Comparison of ENCODE assay signal across 23 mouse cellular contexts in genomic region chr2:103051937-103052893, GRCm38 (mm10). TPM values are rescaled to one million over a fixed set of nuclear protein-coding genes. Genes with fewer than 3 reads are reported as not detected.
DNase-seq lines count a peak whose midpoint lies in the region; ATAC-seq and TF ChIP-seq lines count a peak whose summit lies in the region.
"Had no signal": no experiment of that assay in that cellular context is flagged by ENCODE, and none has a peak within 500 bp of the region (broad histone marks: within the 10 kb centered on the region; RNA-seq: fewer than 3 reads in every experiment).

No protein-coding gene starts in this region.

- H3K4me1 ChIP-seq in lung, embryonic 16.5 days (replicated peaks; ENCODE audit: control insufficient read depth, insufficient read depth, low read length) = peaks cover 8% of the 10 kb centered on the region
- H3K4me1 ChIP-seq in hindbrain, postnatal 0 days (ENCODE audit: insufficient read depth, low read length) = no peaks in the 10 kb centered on the region
- H3K4me1 ChIP-seq: forebrain, embryonic 10.5 days; hindbrain, embryonic 10.5 days; midbrain, embryonic 10.5 days; neural tube, embryonic 12.5 days had no signal

- TF ChIP-seq CTCF in hindbrain, postnatal 0 days (IDR thresholded peaks at IDR 0.05; ENCODE audit: low read depth) = no peak

- 59% methylated on average over 19 of the region's 19 CpGs for WGBS in lung, embryonic 16.5 days
- 83% methylated on average over 19 of the region's 19 CpGs for WGBS in hindbrain, postnatal 0 days

- peak overlapping the region; percentile 80 for H3K27ac ChIP-seq in lung, embryonic 16.5 days (ENCODE audit: low read length)
- no peak overlapping the region for H3K27ac ChIP-seq in hindbrain, postnatal 0 days
- H3K27ac ChIP-seq: forebrain, embryonic 10.5 days; heart, embryonic 15.5 days; hindbrain, embryonic 10.5 days; liver, embryonic 15.5 days; midbrain, embryonic 10.5 days; neural tube, embryonic 12.5 days; stomach, postnatal 0 days had no signal

- no peaks in the 10 kb centered on the region; the same call in 1 of the 2 replicates for H3K36me3 ChIP-seq in lung, embryonic 16.5 days (ENCODE audit: control insufficient read depth, insufficient read depth, low read length)
- H3K36me3 ChIP-seq in hindbrain, postnatal 0 days (ENCODE audit: insufficient read depth, low read length) = no peaks in the 10 kb centered on the region
- H3K36me3 ChIP-seq: embryonic facial prominence, embryonic 15.5 days; forebrain, embryonic 10.5 days; heart, embryonic 15.5 days had no signal

- H3K4me3 ChIP-seq in lung, embryonic 16.5 days (ENCODE audit: low read length) = no peak overlapping the region
- H3K4me3 ChIP-seq in hindbrain, postnatal 0 days (ENCODE audit: low read length) = no peak overlapping the region
- H3K4me3 ChIP-seq: embryonic facial prominence, embryonic 15.5 days; forebrain, embryonic 10.5 days; heart, embryonic 15.5 days; hindbrain, embryonic 10.5 days; liver, embryonic 15.5 days; midbrain, embryonic 10.5 days; neural tube, embryonic 12.5 days had no signal

- ATAC-seq in frontal cortex, adult (ENCODE audit: low TSS enrichment) = 0 out of 2 replicates have a peak, but pooled peaks have one; percentile 21
- ATAC-seq in lung, embryonic 16.5 days (ENCODE audit: low read depth) = peak; percentile 93
- peak; percentile 70 for ATAC-seq in neutrophil, adult 5-6 weeks (ENCODE audit: extremely low read depth, insufficient number of reproducible peaks, low FRiP score, poor library complexity, severe bottlenecking)
- no peak for ATAC-seq in hindbrain, postnatal 0 days
- ATAC-seq: inflammation-experienced regulatory T-cells, adult 6 months had no signal

- no peak overlapping the region for H3K9ac ChIP-seq in lung, embryonic 16.5 days (ENCODE audit: low read length)
- no peak overlapping the region for H3K9ac ChIP-seq in hindbrain, postnatal 0 days (replicated peaks; ENCODE audit: low read length)
- H3K9ac ChIP-seq: embryonic facial prominence, embryonic 15.5 days; heart, embryonic 15.5 days; liver, embryonic 15.5 days; neural tube, embryonic 12.5 days had no signal

- DNase-seq in frontal cortex, postnatal 10 days (ENCODE audit: low spot score in 2 of 2) = no peak
- no peak for DNase-seq in lung, postnatal 36 days
- DNase-seq in adrenal gland, postnatal 10 days = peak; percentile 16
- no peak for DNase-seq in cerebellum, postnatal 14 days
- DNase-seq in hindbrain, postnatal 0 days (ENCODE audit: low spot score) = no peak
- DNase-seq: cerebellum, adult 9-11 months; embryo, embryonic 11 days; gastrocnemius, postnatal 10 days; heart, adult 18-20 months; kidney, postnatal 25 days; thymus, postnatal 4 days had no signal

- H3K27me3 ChIP-seq in lung, embryonic 16.5 days (ENCODE audit: control insufficient read depth, insufficient read depth, low read depth, low read length) = no peaks in the 10 kb centered on the region
- no peaks in the 10 kb centered on the region for H3K27me3 ChIP-seq in hindbrain, postnatal 0 days (ENCODE audit: insufficient read depth, low read length)
- H3K27me3 ChIP-seq: embryonic facial prominence, embryonic 15.5 days; heart, embryonic 15.5 days; liver, embryonic 15.5 days; neural tube, embryonic 12.5 days had no signal

- H3K9me3 ChIP-seq in lung, embryonic 16.5 days (ENCODE audit: control insufficient read depth, low read length) = no peaks in the 10 kb centered on the region
- H3K9me3 ChIP-seq in hindbrain, postnatal 0 days (ENCODE audit: low read length) = no peaks in the 10 kb centered on the region
- H3K9me3 ChIP-seq: embryonic facial prominence, embryonic 15.5 days; forebrain, embryonic 10.5 days; heart, embryonic 15.5 days; hindbrain, embryonic 10.5 days; liver, embryonic 15.5 days; midbrain, embryonic 10.5 days; neural tube, embryonic 12.5 days had no signal

- H3K4me2 ChIP-seq in lung, embryonic 16.5 days (ENCODE audit: low read depth, low read length) = no peak overlapping the region
- H3K4me2 ChIP-seq in hindbrain, postnatal 0 days (ENCODE audit: low read depth, low read length) = no peak overlapping the region
- H3K4me2 ChIP-seq: embryonic facial prominence, embryonic 15.5 days; heart, embryonic 15.5 days; liver, embryonic 15.5 days; neural tube, embryonic 12.5 days had no signal

RNA-seq across cellular contexts. Expression of gene Pdhx, which starts 21.1 kb away (rescaled TPM):
- 40.1 and 42.4 TPM in 2 replicates for polyA plus RNA-seq in lung, embryonic 16.5 days (2015; fragmentation: Nextera tagmentation; extraction: Ambion mirVana)
- 100 to 1,000 TPM; 118 to 121 TPM for total RNA-seq in adrenal gland, postnatal 10 days (2021)
- 13.6 and 16.1 TPM in 2 replicates for total RNA-seq in neutrophil, adult 5-6 weeks (2017)
- total RNA-seq in hindbrain, postnatal 0 days (2014; rRNA removed) = 47.2 and 59.6 TPM in 2 replicates
- polyA plus RNA-seq in hindbrain, postnatal 0 days (2015; fragmentation: Nextera tagmentation; extraction: Ambion mirVana) = 66.5 and 67.0 TPM in 2 replicates

RNA-seq across cellular contexts. Expression of gene Apip, which starts 21.3 kb away (rescaled TPM):
- 74.4 and 81.8 TPM in 2 replicates for polyA plus RNA-seq in lung, embryonic 16.5 days (2015; fragmentation: Nextera tagmentation; extraction: Ambion mirVana)
- total RNA-seq in adrenal gland, postnatal 10 days (2021) = 10 to 100 TPM; 54.5 to 61.5 TPM
- 8.4 and 9.5 TPM in 2 replicates for total RNA-seq in neutrophil, adult 5-6 weeks (2017)
- total RNA-seq in hindbrain, postnatal 0 days (2014; rRNA removed) = 11.9 and 19.8 TPM in 2 replicates
- 40.6 and 42.1 TPM in 2 replicates for polyA plus RNA-seq in hindbrain, postnatal 0 days (2015; fragmentation: Nextera tagmentation; extraction: Ambion mirVana)
